Mouse (Mus musculus) MEL (cell line): ENCODE data around the gene Ska3. TPM values are rescaled to one million over a fixed set of nuclear protein-coding genes. Genes with fewer than 3 reads are reported as not detected.

Experiments
- DNase-seq: peaks from one replicate; pipeline ENCODE4 v3.0.0; 2011; ENCODE audit warnings: low read depth, low spot score
- H3K27ac ChIP-seq: 2 replicates; pipeline ENCODE4 v1.5.1; 2012; ENCODE audit warnings: low read depth, mild to moderate bottlenecking, control low read depth, low read length, moderate library complexity; ENCODE audit not compliant: control insufficient read depth
- H3K27me3 ChIP-seq, 2 experiments: fragments of 150-350 bp in 1 of 2; sonication (generic) in 1 of 2; 2 replicates each; pipeline ENCODE4 v1.6.1; 2012; ENCODE audit warnings: low read length in 2 of 2, mild to moderate bottlenecking in 2 of 2, improper control_type of control experiment in 1 of 2, moderate library complexity in 1 of 2; ENCODE audit not compliant: insufficient read depth in 2 of 2, control insufficient read depth in 1 of 2
- H3K36me3 ChIP-seq, 2 experiments: 2 replicates each; pipeline ENCODE4 v1.6.1; 2012 to 2014; ENCODE audit warnings: low read length in 2 of 2, improper control_type of control experiment in 1 of 2, inconsistent platforms in 1 of 2, mild to moderate bottlenecking in 1 of 2; ENCODE audit not compliant: insufficient read depth in 2 of 2, control insufficient read depth in 1 of 2
- H3K4me1 ChIP-seq, 2 experiments: fragments of 150-350 bp in 1 of 2; sonication (generic) in 1 of 2; 2 replicates each; pipeline ENCODE4 v1.6.1; 2012; ENCODE audit warnings: low read length in 2 of 2, improper control_type of control experiment in 1 of 2, mild to moderate bottlenecking in 1 of 2; ENCODE audit not compliant: insufficient read depth in 2 of 2, control insufficient read depth in 1 of 2
- H3K4me3 ChIP-seq, 2 experiments: fragments of 150-350 bp in 1 of 2; sonication (generic) in 1 of 2; 2 replicates each; pipeline ENCODE4 v1.5.1; 2012; ENCODE audit warnings: low read depth in 2 of 2, low read length in 2 of 2, mild to moderate bottlenecking in 2 of 2, moderate library complexity in 2 of 2, control low read depth in 1 of 2, improper control_type of control experiment in 1 of 2; ENCODE audit not compliant: control insufficient read depth in 1 of 2, insufficient read depth in 1 of 2
- H3K79me2 ChIP-seq: 2 replicates; pipeline ENCODE4 v1.6.1; 2012; ENCODE audit warnings: mild to moderate bottlenecking, low read length, moderate library complexity; ENCODE audit not compliant: control insufficient read depth, poor library complexity, insufficient read depth
- H3K9ac ChIP-seq: 2 replicates; pipeline ENCODE4 v1.6.1; 2012; ENCODE audit warnings: low read depth, mild to moderate bottlenecking, control low read depth, low read length, moderate library complexity; ENCODE audit not compliant: control insufficient read depth, poor library complexity, severe bottlenecking
- H3K9me3 ChIP-seq: fragments of 150-350 bp; sonication (generic); replicated peaks from 2 replicates; pipeline ENCODE4 v1.6.1; 2012; ENCODE audit warnings: mild to moderate bottlenecking, low read length, improper control_type of control experiment, moderate library complexity; ENCODE audit not compliant: insufficient read depth
- CTCF ChIP-seq, 3 experiments: IDR thresholded peaks in 2 of 3; conservative IDR thresholded peaks in 1 of 3; 2 replicates each; pipeline ENCODE4 v1.5.1; 2011 to 2012; ENCODE audit warnings: low read length in 3 of 3, low read depth in 2 of 3, mild to moderate bottlenecking in 2 of 3, improper control_type of control experiment in 1 of 3, inconsistent platforms in 1 of 3, mixed read lengths in 1 of 3, moderate library complexity in 1 of 3; ENCODE audit not compliant: control insufficient read depth in 1 of 3, insufficient read depth in 1 of 3, poor library complexity in 1 of 3, severe bottlenecking in 1 of 3
- ELF1 ChIP-seq: IDR thresholded peaks from 2 replicates; pipeline ENCODE4 v1.6.1; 2014; ENCODE audit warnings: low read depth, mild to moderate bottlenecking, inconsistent platforms, low read length, improper control_type of control experiment, moderate library complexity
- ETS1 ChIP-seq: IDR thresholded peaks from 2 replicates; pipeline ENCODE4 v1.6.1; 2012; ENCODE audit warnings: low read depth, mild to moderate bottlenecking, inconsistent platforms, low read length, improper control_type of control experiment, moderate library complexity
- GABPA ChIP-seq: IDR thresholded peaks from 2 replicates; pipeline ENCODE4 v1.6.1; 2012; ENCODE audit warnings: low read depth, mild to moderate bottlenecking, inconsistent platforms, low read length, improper control_type of control experiment, moderate library complexity
- GATA1 ChIP-seq: IDR thresholded peaks from 2 replicates; pipeline ENCODE4 v1.6.1; 2011; ENCODE audit warnings: low read depth, low read length, improper control_type of control experiment
- HCFC1 ChIP-seq: IDR thresholded peaks from 2 replicates; pipeline ENCODE4 v1.6.1; 2012; ENCODE audit warnings: low read depth, mild to moderate bottlenecking, inconsistent platforms, low read length, improper control_type of control experiment, moderate library complexity
- MAZ ChIP-seq: IDR thresholded peaks from 2 replicates; pipeline ENCODE4 v1.6.1; 2012; ENCODE audit warnings: low read depth, mild to moderate bottlenecking, inconsistent platforms, low read length, improper control_type of control experiment
- NRF1 ChIP-seq: IDR thresholded peaks from 2 replicates; pipeline ENCODE4 v1.6.1; 2014; ENCODE audit warnings: low read depth, mild to moderate bottlenecking, inconsistent platforms, low read length, improper control_type of control experiment, moderate library complexity; ENCODE audit not compliant: poor library complexity, insufficient read depth, severe bottlenecking
- POLR2AphosphoS5 ChIP-seq: IDR thresholded peaks from 2 replicates; pipeline ENCODE4 v1.6.1; 2012; ENCODE audit warnings: low read depth, borderline replicate concordance, mild to moderate bottlenecking, inconsistent platforms, low read length, moderate library complexity, mixed read lengths
- RAD21 ChIP-seq: IDR thresholded peaks from 2 replicates; pipeline ENCODE4 v1.6.1; 2011; ENCODE audit warnings: mild to moderate bottlenecking, low read depth, low read length, improper control_type of control experiment
- RCOR1 ChIP-seq: IDR thresholded peaks from 2 replicates; pipeline ENCODE4 v1.6.1; 2012; ENCODE audit warnings: low read depth, mild to moderate bottlenecking, inconsistent platforms, low read length, improper control_type of control experiment
- SIN3A ChIP-seq: IDR thresholded peaks from 2 replicates; pipeline ENCODE4 v1.6.1; 2012; ENCODE audit warnings: low read length, improper control_type of control experiment, inconsistent platforms
- SMC3 ChIP-seq: IDR thresholded peaks from 2 replicates; pipeline ENCODE4 v1.6.1; 2011; ENCODE audit warnings: low read depth, low read length, improper control_type of control experiment
- TBP ChIP-seq: IDR thresholded peaks from 2 replicates; pipeline ENCODE4 v1.8.0; 2011; ENCODE audit warnings: low read depth, low read length, improper control_type of control experiment
- TCF12 ChIP-seq: IDR thresholded peaks from 2 replicates; pipeline ENCODE4 v1.6.1; 2014; ENCODE audit warnings: low read depth, mild to moderate bottlenecking, inconsistent platforms, low read length, improper control_type of control experiment, moderate library complexity
- UBTF ChIP-seq: IDR thresholded peaks from 2 replicates; pipeline ENCODE4 v1.6.1; 2012; ENCODE audit warnings: low read depth, mild to moderate bottlenecking, inconsistent platforms, low read length, improper control_type of control experiment, moderate library complexity, borderline replicate concordance; ENCODE audit not compliant: insufficient read depth
- USF1 ChIP-seq: IDR thresholded peaks from 2 replicates; pipeline ENCODE4 v1.6.1; 2014; ENCODE audit warnings: low read depth, mild to moderate bottlenecking, inconsistent platforms, low read length, improper control_type of control experiment, moderate library complexity
- USF2 ChIP-seq, 2 experiments: IDR thresholded peaks; 2 replicates each; pipeline ENCODE4 v1.6.1; 2011 to 2012; ENCODE audit warnings: improper control_type of control experiment in 2 of 2, low read length in 2 of 2, borderline replicate concordance in 1 of 2, inconsistent platforms in 1 of 2, low read depth in 1 of 2, mild to moderate bottlenecking in 1 of 2; ENCODE audit not compliant: insufficient read depth in 1 of 2
- ZC3H11A ChIP-seq: IDR thresholded peaks from 2 replicates; pipeline ENCODE4 v1.6.1; 2012; ENCODE audit warnings: low read depth, mild to moderate bottlenecking, inconsistent platforms, low read length, improper control_type of control experiment
- ZMIZ1 ChIP-seq: IDR thresholded peaks from 2 replicates; pipeline ENCODE4 v1.6.1; 2012; ENCODE audit warnings: low read depth, mild to moderate bottlenecking, inconsistent platforms, low read length, improper control_type of control experiment, moderate library complexity
- polyA plus RNA-seq, 2 experiments: library from polyadenylated mRNA; stranded (reverse) in 1 of 2; unstranded in 1 of 2; fragments of >175 nt in 1 of 2; fragments of >200 nt in 1 of 2; gene quantifications; 2 replicates each; pipeline versions ENCODE4 v1.2.1 to v1.2.4; 2012; ENCODE audit warnings: low replicate concordance in 2 of 2, low read depth in 1 of 2; ENCODE audit not compliant: insufficient read length in 2 of 2, insufficient read depth in 1 of 2, missing spikeins in 1 of 2
- total RNA-seq: library from RNA; depleted of rRNA; stranded (reverse); fragments of 300-350 nt; gene quantifications from 2 replicates; pipeline ENCODE4 v1.2.3, GENCODE M21; 2012

Ska3 gene
- total and polyA plus RNA-seq, 3 experiments, result 20.2 to 29.7 TPM; not detected in 1

- TF ChIP-seq SIN3A, result peak; percentile 75
- TF ChIP-seq SMC3, result no peak
- TF ChIP-seq POLR2AphosphoS5, result no peak
- TF ChIP-seq GABPA, result no peak
- peak; percentile 44; the same call in 1 of the 2 replicates for TF ChIP-seq USF1
- no peak for TF ChIP-seq GATA1
- TF ChIP-seq UBTF, result no peak
- peak; percentile 74; the same call in 1 of the 2 replicates for TF ChIP-seq MAZ
- peak; percentile 96 for TF ChIP-seq NRF1
- TF ChIP-seq CTCF (IDR thresholded peaks at IDR 0.05 in 2 of 3, conservative IDR thresholded peaks at IDR 0.05 in 1 of 3; ENCODE audit: control insufficient read depth in 1 of 3, insufficient read depth in 1 of 3, low read depth in 2 of 3, low read length in 3 of 3, poor library complexity in 1 of 3, severe bottlenecking in 1 of 3), result no peak
- TF ChIP-seq, all 39 proteins: peak for 14
These were observed 27.7 kb downstream of the Ska3 start, which contains the start of gene Sap18 (continued) for GRCm38 (mm10) chr14:57797991-57798931.

DNA sequence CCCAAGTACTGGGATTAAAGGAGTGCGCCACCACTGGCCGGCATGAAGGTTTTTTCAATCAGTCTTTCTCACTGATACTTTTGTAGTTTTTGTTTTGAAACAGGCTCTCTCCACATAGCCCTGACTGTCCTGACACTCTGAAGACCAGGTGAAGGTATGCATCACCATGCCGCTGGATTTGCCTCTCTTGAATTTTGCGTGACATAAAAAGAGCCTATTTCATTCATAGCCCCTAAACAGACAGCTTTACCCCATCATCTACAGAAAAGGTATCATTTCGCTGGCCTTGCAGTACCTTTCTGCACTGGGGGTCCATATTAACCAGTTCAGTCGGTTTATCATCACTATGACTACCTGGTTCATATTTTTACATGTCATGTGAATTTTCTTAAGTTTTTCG lies 28.4 kb downstream of the Ska3 start:
- DNase-seq, result peak; percentile 46

GRCm38 (mm10) chr14:57791171-57791570 lies 34.8 kb downstream of the Ska3 start:
- no peaks in the 10 kb centered on the region for H3K79me2 ChIP-seq
- H3K4me3 ChIP-seq, result no peak overlapping the region
- no peaks in the 10 kb centered on the region for H3K4me1 ChIP-seq
- no peak overlapping the region for H3K27ac ChIP-seq
- no peak for TF ChIP-seq HCFC1
- no peak for TF ChIP-seq ZC3H11A
- no peak for TF ChIP-seq RAD21
- no peak for TF ChIP-seq RCOR1
- TF ChIP-seq TCF12, result no peak
- no peak for TF ChIP-seq USF2 (IDR thresholded peaks at IDR 0.05; ENCODE audit: borderline replicate concordance in 1 of 2, insufficient read depth in 1 of 2, low read depth in 1 of 2, low read length in 2 of 2)
- no peak for TF ChIP-seq ZMIZ1
- no peak for TF ChIP-seq ELF1
- no peak for TF ChIP-seq TBP
- peaks cover 2 to 3% of the 10 kb centered on the region in 2 experiments for H3K27me3 ChIP-seq
- no peaks in the 10 kb centered on the region for H3K36me3 ChIP-seq
- DNase-seq, result no peak
- H3K9me3 ChIP-seq, result no peaks in the 10 kb centered on the region
- H3K9ac ChIP-seq, result no peak overlapping the region

More for the DNA sequence above, 28.4 kb downstream of the Ska3 start:
- H3K79me2 ChIP-seq, result peaks cover 28% of the 10 kb centered on the region
- H3K9me3 ChIP-seq, result no peaks in the 10 kb centered on the region
- TF ChIP-seq CTCF (IDR thresholded peaks at IDR 0.05 in 2 of 3, conservative IDR thresholded peaks at IDR 0.05 in 1 of 3; ENCODE audit: control insufficient read depth in 1 of 3, insufficient read depth in 1 of 3, low read depth in 2 of 3, low read length in 3 of 3, poor library complexity in 1 of 3, severe bottlenecking in 1 of 3) (peak in 2 of 3 experiments; percentile 23 to 29; a peak in 3 of 6 replicates), ETS1 (no peak)
- peaks cover 15 to 17% of the 10 kb centered on the region in 2 experiments for H3K36me3 ChIP-seq
- H3K27me3 ChIP-seq, result peaks cover 2 to 3% of the 10 kb centered on the region in 2 experiments; a peak in 2 of 4 replicates
- H3K4me3 ChIP-seq, result peak overlapping the region; percentile 49 to 78
- peaks cover 6 to 8% of the 10 kb centered on the region in 2 experiments; a peak in 3 of 4 replicates for H3K4me1 ChIP-seq
- peak overlapping the region; percentile 61 for H3K9ac ChIP-seq
- H3K27ac ChIP-seq, result peak overlapping the region; percentile 26; the same call in 1 of the 2 replicates
